Mouse (Mus musculus) left cerebral cortex, postnatal 25 days (tissue): ENCODE data around the gene Glis2. TPM values are rescaled to one million over a fixed set of nuclear protein-coding genes. Genes with fewer than 3 reads are reported as not detected.
"Not testable (repeated sequence)": the region's sequence is repeated elsewhere in the genome, so short reads cannot be mapped to it uniquely, and the experiment has no call there.

ENCODE experiments used
- DNase-seq, 2 experiments: peaks; one replicate each; pipeline ENCODE4 v3.0.0; 2022; ENCODE audit warnings: low spot score in 2 of 2, mixed read lengths in 1 of 2
- intact Hi-C: fragments of 180-260 bp; cut with DNase I; formaldehyde crosslinking; loops from one replicate; pipeline ENCODE4 v1.15.1; 2025
- total RNA-seq, 2 experiments: library from RNA; stranded (reverse); gene quantifications; 2 replicates each; pipeline ENCODE4 v1.2.3; 2021

Glis2 gene
- total RNA-seq, 2 experiments from 2014 or later, result 11.7 to 12.4 TPM

DNA sequence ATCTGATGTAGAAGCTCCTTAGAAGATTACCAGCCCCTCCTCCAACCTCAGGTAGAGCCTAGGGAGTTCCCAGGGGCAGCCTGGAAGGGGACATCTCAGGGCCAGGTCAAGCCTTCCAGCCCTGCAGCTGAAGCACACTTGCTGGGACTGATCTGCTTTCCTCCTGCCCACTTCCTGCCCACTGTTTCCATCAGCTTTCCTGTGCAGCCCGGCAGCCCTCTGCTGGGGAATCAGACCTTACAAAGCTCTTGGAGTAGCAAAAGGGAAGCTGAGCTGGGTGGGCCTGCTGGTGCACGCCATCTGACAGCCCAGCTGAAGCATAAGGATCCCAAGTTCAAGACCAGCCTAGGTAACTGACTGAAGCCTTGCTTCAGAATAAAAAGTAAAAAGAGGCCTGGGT is 17.6 kb upstream of the Glis2 start:
- intact Hi-C loops, result no loop called here
- DNase-seq, result no peak

DNA sequence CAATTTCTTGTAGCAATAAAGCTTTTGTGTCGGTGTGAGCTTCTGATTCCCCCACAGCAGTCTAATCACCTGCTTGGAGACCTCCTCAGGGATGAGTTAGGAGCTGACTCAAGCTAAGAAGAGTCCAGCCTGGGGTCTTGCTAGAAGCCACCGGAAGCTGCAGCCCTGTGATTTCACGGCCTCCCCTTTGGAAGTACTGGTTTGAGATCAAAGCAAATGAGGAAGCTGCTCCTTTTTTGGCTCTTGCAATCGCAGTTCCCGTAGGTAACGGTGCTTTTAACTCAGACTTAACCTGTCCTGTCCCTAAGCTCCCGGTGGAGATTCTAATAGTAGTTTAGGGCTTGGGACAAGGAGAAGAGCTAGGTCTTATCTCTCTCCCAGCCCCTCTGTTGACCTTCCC is 15.9 kb upstream of the Glis2 start:
- DNase-seq, result no peak
- intact Hi-C loops, result no loop called here

DNA sequence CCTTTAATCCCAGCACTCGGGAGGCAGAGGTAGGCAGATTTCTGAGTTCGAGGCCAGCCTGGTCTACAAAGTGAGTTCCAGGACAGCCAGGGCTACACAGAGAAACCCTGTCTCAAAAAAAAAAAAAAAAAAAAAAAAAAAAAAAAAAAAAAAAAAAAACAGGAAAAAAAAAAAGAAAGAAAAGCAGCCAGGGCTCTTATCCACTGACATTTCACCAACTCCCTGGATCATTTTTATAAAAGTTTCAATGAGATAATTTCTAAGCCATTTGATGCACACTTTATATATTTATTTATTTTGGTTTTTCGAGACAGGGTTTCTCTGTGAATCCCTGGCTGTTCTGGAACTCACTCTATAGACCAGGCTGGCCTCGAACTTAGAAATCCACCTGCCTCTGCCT is 13.3 kb upstream of the Glis2 start:
- DNase-seq, intact Hi-C loops: not testable (repeated sequence)

DNA sequence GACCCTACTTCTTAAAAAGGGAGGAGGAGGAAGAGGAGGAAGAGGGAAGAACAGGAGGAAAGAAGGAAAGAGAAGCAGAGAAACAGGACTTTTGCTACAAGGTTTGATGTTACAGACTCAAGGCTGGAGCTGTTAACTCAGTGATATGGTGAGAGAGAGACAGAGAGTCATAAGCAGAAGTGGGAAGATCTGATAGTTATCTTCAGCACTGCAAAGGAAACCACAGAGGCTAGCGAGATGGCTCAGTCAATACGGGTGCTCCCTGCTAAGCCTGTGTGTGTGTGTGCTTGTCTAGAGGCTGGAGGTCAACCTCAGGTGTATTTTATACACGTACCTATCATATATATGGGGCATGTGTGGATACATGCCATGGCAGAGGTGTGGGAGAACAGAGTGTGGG is 10.7 kb upstream of the Glis2 start:
- DNase-seq, result no peak
- intact Hi-C loops, result no loop called here

DNA sequence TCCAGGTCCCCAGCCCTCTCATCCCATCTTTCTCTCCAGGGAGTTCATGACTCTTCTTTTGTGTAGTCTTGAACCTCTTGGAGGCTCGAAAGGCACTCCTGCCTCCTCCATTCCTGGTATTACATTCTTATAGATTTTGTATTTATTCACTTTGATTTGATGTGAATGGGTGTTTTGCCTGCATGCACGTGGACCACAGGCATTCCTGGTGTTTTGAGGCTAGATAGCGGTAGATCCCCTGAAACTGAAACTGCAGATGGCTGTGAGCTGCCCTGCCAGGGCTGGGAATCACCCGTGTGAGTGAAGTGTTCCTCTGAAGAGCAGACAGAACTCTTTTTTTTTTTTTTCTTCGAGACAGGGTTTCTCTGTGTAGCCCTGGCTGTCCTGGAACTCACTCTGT is 10.1 kb upstream of the Glis2 start:
- intact Hi-C loops, result no loop called here
- no peak for DNase-seq

DNA sequence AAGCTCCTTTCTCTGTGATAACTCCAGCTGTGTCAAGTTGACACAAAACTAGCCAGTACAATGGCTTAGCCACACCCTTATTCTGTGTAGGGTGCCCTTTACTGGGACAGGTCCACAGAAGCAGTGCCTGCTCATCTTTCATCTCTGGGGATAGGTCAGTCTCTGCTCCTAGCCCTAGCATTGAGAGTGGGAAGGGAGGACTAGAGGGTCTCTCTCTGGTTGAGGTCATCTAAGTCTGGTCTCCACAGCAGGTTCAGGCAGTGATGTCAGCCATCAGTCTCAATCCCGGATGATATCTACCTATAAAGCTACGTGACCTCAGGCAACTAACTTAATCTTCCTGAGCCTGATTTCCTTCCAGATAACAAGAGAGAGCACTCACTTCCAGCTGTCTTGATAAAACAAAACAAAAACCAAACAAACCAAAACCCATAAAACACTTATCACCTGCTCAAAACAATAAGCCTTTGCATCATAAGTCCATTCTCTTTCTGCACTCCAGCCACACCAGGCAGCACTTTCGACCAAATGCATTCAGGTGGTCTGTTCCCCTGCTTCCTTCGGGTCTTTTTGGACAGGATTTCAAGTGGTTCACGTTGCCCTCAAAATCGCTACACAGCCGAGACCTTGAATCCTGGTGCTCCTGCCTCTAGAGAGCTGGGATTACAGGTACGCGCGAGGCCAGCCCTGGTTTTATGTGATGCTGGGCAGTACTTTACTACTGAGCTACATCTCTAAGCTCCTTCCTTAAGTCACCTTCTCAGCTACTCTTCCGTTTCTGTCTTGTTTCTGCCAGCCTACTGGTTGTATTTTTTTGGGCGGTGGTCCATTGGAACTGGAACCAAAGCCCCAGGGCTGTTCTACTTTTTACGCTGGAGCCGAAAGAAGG is 8.6 kb upstream of the Glis2 start:
- intact Hi-C loops, result no loop called here
- DNase-seq, result no peak

DNA sequence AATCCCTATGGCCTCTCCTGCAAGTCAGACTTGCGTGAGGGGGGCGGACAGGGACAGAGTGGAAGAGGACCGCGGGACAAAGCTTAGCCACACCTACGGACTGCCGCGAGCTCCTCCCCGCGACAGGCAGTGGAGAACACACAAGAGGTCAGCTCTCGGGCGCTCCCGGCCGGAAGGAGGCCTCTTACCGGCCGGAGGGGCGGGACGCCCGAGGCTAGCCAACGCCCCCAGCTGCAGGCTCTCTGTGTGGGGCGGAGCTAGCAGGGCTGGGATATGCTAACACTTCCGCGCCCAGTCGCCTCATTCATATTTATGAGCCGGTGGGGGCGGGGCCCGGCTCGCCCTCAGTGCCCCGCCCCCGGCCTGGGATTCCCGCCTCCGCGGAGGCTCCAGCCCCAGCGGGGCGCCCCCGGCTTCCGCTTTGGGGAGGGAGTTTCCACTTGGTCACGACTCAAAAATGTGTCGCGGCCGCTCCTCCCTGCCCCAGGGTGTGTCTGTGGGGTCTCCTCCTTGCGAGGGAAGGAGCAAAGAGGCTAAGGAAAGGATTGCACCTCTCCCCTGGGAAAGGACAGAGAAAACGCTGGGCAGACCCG is 7.9 kb upstream of the Glis2 start:
- intact Hi-C loops, result no loop called here
- peak; percentile 87 to 92 for DNase-seq

DNA sequence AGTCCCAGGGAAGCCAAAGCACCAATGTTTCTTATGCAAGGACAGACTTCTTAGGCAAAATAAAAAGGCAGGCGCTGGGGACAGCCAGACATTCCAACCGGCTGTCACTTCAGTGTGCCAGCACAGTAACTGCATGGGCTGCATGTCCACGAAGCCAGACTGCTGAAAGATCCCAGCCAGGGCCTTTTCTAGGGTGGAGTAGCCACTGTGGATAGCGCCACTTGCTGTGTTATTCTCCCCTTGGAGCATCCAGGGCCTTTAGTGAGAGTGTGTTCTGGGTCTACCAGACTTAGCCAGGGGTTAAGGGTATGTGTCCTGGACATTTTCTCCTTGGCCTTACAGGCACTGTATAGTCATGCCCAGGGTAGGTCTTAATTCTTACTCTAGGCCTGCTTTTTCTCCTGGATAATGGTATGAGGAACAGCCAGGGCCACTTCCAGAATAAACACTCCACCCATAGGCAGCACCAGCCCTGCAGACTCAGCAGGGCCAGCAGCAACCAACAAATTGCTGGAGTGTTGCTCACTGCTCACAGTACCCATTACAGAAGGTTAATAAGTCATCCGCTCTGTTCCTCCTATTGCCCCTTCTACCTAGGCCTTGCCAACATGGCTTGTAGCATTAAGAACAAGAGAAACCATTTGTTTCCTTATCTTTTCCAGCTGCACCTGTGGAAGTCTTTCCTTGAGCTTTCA is 6.8 kb upstream of the Glis2 start:
- intact Hi-C loops, result no loop called here
- DNase-seq, result no peak

DNA sequence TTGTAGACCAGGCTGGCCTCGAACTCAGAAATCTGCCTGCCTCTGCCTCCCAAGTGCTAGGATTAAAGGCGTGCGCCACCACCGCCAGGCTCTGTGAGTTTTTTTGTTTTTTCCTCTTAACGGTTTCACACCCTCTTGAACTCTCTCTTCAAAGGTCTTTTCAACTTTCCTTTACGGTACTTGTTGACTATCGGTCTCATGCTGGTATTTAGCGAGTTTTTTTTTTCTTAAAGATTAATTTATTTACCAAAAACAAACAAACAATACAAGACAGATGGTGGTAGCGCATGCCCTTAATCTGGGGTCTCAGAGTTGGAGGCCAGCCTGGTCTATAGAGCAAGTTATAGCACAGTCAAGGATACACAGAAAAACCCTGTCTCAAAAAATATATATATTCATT is 4.3 kb upstream of the Glis2 start:
- DNase-seq, result no peak
- intact Hi-C loops, result no loop called here

DNA sequence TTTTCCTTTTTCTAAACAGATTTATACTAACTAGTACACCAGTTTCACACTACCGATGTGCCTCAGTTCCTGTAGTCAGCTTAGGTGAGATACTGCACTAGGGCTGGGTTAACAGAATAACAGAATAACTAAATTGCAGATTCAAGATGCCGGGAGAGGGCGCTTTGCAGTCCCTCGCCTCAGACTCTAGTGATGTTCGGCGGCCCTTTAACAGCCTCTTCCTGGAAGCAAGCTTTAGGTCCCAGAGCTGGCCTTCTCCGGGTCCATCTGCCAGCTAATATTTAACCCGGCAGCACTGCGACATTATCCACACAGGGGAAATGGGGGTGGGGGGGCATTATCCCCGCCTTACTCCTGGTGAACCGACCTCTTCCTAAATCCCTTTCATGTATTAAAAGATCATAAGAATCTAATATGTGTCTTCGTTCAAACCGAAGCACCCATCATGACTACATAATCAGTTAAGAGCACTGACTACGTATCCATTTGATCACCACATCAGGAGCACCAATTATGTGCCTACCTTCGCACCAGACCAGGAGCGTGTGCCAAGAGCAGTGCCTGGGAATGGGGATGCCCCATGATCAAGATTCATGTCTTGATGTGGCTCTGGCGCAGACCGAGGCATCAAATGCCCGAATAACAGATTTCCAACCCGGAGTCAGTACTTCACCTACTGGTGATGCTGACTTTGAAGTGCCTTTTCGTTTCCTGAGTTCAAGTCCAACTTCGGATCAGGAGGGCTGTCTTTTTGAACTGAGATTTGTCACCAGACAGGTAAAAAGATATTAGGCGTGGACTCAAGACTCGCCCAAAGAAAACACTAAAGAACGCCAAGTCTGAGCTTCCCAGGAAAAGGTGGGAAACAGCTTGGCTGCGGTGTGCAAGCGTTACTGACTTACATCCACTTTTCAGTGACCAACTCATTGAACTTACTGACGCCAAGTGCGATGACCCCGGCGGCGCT is 1.3 kb upstream of the Glis2 start:
- peak in 1 of 2 experiments; percentile 68 for DNase-seq
- intact Hi-C loops, result no loop called here

DNA sequence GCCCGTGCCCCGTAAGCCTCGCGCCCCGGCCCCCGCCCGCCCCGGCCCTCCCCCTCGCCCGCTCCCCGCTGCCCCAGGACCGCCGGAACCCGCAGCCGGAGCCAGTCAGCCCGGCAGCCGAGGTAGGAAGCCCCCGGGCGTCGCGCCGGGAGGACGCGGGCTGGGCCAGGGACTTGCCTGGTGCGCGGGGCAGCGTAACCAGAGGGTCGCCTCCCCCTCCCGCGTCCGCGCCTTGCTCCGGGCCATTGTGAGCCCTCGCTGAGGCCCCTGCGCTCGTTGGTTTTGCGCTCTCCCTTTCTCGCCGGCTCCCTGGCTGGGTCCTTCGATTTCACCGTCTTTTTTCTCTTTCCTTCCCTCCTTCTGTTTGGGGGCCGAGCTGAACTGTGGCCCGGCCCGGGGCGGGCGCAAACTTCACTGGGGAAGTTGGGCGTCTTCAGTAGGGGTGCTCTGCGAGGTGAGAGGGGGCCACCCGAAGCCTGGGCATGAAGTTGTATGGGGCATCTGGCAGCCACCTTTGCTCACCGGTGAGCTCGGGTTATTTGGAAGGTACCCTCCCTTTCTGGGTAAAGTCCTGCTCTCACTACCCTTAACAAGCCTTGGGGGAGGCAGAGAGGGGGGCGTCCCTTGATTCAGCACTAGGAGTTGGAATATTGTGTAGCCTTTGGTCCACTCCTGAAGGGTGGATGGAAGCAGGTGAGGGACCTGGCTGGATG is 457 bp downstream of the Glis2 start:
- no peak for DNase-seq
- intact Hi-C loops, result no loop called here

DNA sequence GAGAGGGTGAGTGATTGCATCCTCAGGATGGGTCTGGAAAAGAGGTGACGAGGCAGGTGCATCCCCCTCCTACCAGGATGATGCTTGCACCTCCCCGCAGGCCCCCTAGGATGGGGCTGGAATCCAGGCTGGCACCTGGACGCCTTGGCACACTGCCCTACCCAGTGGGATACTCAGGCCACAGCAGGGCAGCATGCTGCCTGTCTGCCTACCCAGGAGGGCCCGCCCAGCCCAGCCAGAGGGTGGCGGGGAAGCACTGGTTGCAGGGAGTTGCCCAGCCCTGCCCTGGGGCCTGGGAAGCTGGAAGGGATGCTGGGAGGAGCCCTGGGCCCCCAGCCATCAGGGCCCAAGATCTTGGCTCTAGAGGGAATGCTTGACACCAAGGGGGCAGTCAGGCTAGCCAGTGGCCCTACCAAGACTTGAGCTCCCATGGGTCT is 1.0 kb downstream of the Glis2 start:
- peak in 1 of 2 experiments; percentile 12 for DNase-seq
- intact Hi-C loops, result no loop called here

DNA sequence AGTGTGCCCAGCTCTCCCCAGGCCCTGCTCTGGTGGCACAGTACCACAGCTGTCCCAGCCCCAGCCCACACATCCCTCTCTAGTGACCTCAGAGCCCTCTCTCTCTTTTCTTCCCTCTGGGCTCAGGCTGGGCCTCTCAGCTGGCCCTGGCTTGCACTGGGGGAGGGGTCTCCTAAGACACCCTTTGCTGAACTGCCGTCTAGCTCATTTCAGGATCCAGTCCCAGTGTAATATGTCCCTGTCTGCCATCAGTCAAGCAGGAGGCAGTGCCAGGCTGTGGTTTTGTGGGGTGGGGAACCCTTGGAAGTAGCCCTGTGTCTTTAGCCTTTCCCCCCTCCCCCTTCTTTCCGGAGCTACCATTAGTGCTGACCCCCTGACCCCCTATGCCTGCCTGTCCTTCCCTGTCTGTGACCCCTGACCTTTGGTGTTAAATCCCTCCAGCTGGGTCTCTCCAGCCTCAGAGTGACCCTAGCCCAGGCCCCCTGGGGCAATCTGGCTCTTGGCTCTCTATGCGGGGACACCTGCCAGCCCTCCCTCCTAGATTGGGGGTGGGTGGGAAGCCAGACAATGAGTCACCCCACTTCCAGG is 1.7 kb downstream of the Glis2 start:
- DNase-seq, result no peak
- intact Hi-C loops, result no loop called here

DNA sequence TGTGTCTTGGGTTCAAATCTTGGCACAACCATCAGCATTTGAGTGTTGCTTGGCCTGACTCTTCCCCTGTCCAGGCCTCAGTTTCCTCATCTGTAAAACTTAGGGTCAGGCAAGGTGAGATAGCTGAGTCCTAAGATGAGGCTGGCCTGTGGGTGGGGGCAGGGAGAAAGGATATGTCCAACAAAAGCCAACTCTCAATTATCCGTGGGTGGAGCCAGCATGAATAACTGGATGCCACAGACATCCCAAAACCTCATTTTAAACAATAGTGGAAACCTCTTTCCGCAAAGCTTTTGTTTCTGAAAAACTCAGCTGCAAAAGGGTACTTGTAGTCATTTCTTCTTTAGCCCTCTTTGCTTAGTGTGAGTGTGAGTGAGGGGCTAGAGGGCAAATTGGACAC is 2.3 kb downstream of the Glis2 start:
- intact Hi-C loops, result no loop called here
- no peak for DNase-seq

DNA sequence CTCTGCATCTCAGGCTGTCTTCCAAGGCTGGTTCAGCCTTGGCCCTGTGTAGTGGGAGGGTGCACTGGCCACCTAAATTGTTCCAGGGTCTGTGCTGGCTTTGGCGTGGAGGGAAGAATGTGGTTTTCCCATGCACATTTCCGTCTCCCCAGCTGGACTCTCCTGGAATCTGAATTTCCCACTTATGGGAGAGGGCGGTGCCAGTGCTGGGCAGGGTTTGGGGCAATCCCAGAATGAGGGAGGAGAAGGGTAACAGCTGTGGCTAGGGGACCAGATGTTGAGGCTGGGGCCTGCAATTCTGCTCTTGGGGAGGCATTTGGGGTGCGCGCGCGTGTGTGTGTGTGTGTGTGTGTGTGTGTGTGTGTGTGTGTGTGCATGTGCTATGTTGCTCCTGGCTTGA is 2.8 kb downstream of the Glis2 start:
- no peak for DNase-seq

DNA sequence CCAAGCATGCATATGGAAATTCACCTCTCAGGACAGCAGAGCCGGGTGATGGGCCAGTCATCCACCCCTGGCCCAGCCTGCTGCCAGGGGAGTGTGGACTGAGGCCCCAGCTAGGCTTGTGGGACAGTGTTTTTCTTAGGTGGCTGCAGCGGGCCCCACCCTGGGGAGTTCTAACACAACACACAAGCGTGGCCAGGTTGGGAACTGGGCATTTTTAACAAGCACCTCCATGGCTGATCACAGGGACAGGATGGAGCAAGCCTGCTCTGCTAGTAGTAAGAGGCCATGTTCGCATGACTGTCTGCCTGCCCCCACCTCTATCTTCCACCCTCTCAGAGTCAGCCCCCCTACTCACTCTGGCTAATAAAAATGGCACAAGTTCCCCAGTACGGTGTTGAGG is 3.5 kb downstream of the Glis2 start:
- DNase-seq, result no peak
- intact Hi-C loops, result no loop called here

More for the DNA sequence above, 2.8 kb downstream of the Glis2 start:
- intact Hi-C loops, result no loop called here

DNA sequence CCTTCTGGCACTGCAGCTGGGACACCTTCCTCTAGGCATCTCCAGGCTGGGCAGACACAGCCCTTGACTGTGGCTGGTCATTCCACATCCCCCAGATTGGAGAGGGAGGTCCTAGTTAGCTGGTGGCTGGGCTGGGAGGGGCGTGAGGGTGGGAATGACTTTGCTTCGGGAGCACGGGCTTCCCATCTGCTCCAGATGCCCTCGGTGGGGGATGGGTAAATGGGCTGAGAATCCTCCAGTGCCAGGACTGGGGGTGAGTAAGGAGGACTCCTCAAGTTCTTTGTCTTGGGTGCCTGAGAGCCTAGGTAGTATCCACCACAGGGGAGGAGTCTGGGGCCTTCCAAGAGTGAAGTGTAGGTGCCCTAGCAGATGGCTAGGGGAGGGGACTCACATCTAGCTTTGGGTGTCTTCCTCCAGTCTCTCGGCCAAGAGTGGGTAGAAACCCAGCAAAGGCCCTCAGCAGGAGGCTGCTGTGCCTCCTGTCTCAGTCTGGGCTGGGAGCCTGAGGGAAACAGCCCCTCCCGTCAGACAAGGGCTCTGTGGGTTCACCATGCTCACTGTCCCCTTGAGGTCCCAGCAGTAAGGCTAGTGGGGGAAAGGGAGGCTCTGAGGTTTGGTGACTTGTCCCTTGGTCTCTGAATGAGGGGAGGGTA is 4.5 kb downstream of the Glis2 start:
- peak in 1 of 2 experiments; percentile 19 for DNase-seq
- intact Hi-C loops, result no loop called here

DNA sequence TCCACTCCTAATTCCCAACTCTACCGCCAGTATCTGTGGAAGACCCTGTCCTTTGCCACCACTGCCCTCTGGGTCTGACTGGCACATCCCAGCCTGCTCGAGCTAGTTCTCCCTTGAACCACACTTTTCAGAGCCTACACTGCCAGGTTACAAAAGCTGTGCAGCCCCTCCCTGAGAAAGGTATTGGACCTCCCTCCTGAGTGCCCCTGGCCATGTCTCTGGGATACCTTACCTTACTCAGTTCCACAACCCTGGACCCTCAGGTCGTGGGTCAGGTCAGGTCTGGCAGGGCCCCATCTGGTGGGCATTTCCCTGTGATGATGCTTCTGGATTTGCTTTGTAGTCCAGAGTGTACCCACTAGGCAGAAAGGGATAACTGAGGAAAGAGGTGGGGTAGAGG is 5.1 kb downstream of the Glis2 start:
- intact Hi-C loops, result no loop called here
- no peak for DNase-seq
